ENCODE assay signal across 12 mouse cellular contexts in genomic region chr10:39443947-39444346, GRCm38 (mm10).
DNase-seq lines count a peak whose midpoint lies in the region; ATAC-seq and TF ChIP-seq lines count a peak whose summit lies in the region.
"Had no signal": no experiment of that assay in that cellular context is flagged by ENCODE, and none has a peak within 500 bp of the region (broad histone marks: within the 10 kb centered on the region; RNA-seq: fewer than 3 reads in every experiment).

No protein-coding gene starts in this region.

- ATAC-seq in frontal cortex, adult (ENCODE audit: low TSS enrichment) = peak; percentile 36; the same call in 1 of the 2 replicates

- dilution Hi-C loops in CH12.LX (cut with MboI; ENCODE audit: extremely low pct_ligation_motif_present, extremely low pct_unique_long_range_greater_than_20kb, low sequenced_read_pairs) = no loop called here

- H3K36me3 ChIP-seq in CH12.LX (replicated peaks in 1 of 2; ENCODE audit: control insufficient read depth in 1 of 2, insufficient read depth in 1 of 2, low read length in 1 of 2) = peaks cover 0 to 15% of the 10 kb centered on the region in 2 experiments
- H3K36me3 ChIP-seq: embryonic facial prominence, embryonic 12.5 days; limb, embryonic 12.5 days had no signal

- TF ChIP-seq RAD21 in CH12.LX (IDR thresholded peaks at IDR 0.05; ENCODE audit: low read depth, low read length) = peak; percentile 8

- no peak for TF ChIP-seq POLR2A in CH12.LX (IDR thresholded peaks at IDR 0.05; ENCODE audit: low read depth, low read length)

- no peak overlapping the region for H3K9ac ChIP-seq in CH12.LX (ENCODE audit: insufficient read depth, low read depth)
- H3K9ac ChIP-seq: embryonic facial prominence, embryonic 12.5 days; limb, embryonic 12.5 days had no signal

- TF ChIP-seq EP300 in CH12.LX (IDR thresholded peaks at IDR 0.05; ENCODE audit: low read length) = no peak

- DNase-seq in frontal cortex, postnatal 25 days (ENCODE audit: low spot score in 2 of 2) = no peak
- peak; percentile 52 for DNase-seq in lung, postnatal 10 days
- no peak for DNase-seq in lung, adult 18-20 months
- no peak for DNase-seq in CH12.LX (ENCODE audit: extremely low read depth)
- DNase-seq in lung, postnatal 36 days = peak; percentile 20
- no peak for DNase-seq in urinary bladder, adult 18-20 months (ENCODE audit: low spot score in 2 of 2)
- DNase-seq in layer of hippocampus, adult 9-11 months = no peak
- DNase-seq: cerebellum, adult 11 months had no signal

- H3K27me3 ChIP-seq in CH12.LX (replicated peaks) = no peaks in the 10 kb centered on the region
- H3K27me3 ChIP-seq: embryonic facial prominence, embryonic 12.5 days; limb, embryonic 12.5 days; megakaryocyte, embryonic 14.5 days had no signal

- H3K4me1 ChIP-seq in CH12.LX (ENCODE audit: control insufficient read depth in 1 of 2, insufficient read depth in 2 of 2) = peaks cover 0 to 24% of the 10 kb centered on the region in 2 experiments; a peak in 2 of 4 replicates

- no peak overlapping the region for H3K27ac ChIP-seq in CH12.LX (ENCODE audit: insufficient read depth, low read depth)
- H3K27ac ChIP-seq: embryonic facial prominence, embryonic 12.5 days; limb, embryonic 12.5 days had no signal

- no peak overlapping the region for H3K4me3 ChIP-seq in CH12.LX (replicated peaks in 1 of 3; ENCODE audit: low read depth in 2 of 3, low read length in 2 of 3, poor library complexity in 1 of 3)
- H3K4me3 ChIP-seq: embryonic facial prominence, embryonic 12.5 days; limb, embryonic 12.5 days; megakaryocyte, embryonic 14.5 days had no signal

- no peaks in the 10 kb centered on the region for H3K9me3 ChIP-seq in CH12.LX (replicated peaks; ENCODE audit: low read length)
- H3K9me3 ChIP-seq: embryonic facial prominence, embryonic 12.5 days; limb, embryonic 12.5 days; megakaryocyte, embryonic 14.5 days had no signal

- peak; percentile 7 to 38; a peak in 1 of 4 replicates for TF ChIP-seq CTCF in CH12.LX (conservative IDR thresholded peaks at IDR 0.05 in 1 of 2, IDR thresholded peaks at IDR 0.05 in 1 of 2; ENCODE audit: low read depth in 2 of 2, low read length in 2 of 2)

- H3K4me2 ChIP-seq in CH12.LX (ENCODE audit: insufficient read depth, low read depth, poor library complexity, severe bottlenecking) = no peak overlapping the region
- H3K4me2 ChIP-seq: embryonic facial prominence, embryonic 12.5 days; limb, embryonic 12.5 days had no signal

- no peaks in the 10 kb centered on the region for H3K79me2 ChIP-seq in CH12.LX (replicated peaks; ENCODE audit: control insufficient read depth, extremely low read depth, insufficient read depth, poor library complexity, severe bottlenecking)

- in situ Hi-C loops in CH12.LX (cut with MboI; ENCODE audit: low pct_ligation_motif_present, low pct_unique_long_range_greater_than_20kb, low sequenced_read_pairs) = no loop called here

TF ChIP-seq in CH12.LX, 34 proteins besides CTCF, POLR2A, EP300 and RAD21:
- TF ChIP-seq SMC3 (IDR thresholded peaks at IDR 0.05; ENCODE audit: low read depth, low read length) (0 out of 2 replicates have a peak, but pooled peaks have one; percentile 10), E2F4 (IDR thresholded peaks at IDR 0.05; ENCODE audit: insufficient replicate concordance, low read depth, low read length) (no peak)

Comparison
In these comparisons a context has a peak if more than half of its experiments do, and no peak if none do; other contexts are left out.
1. DNase-seq: peak in lung, postnatal 10 days (single experiment) and lung, postnatal 36 days (single experiment); none in frontal cortex, postnatal 25 days (0 of 2), lung, adult 18-20 months (0 of 2), CH12.LX (single experiment), urinary bladder, adult 18-20 months (0 of 2) and layer of hippocampus, adult 9-11 months (single experiment).